Mouse (Mus musculus): ENCODE measurements at regions not wholly inside any gene's neighbourhood (a gene's known extent, or its start where the extent isn't known, plus 50 kb on each side); places are given as distances from the start of the nearest gene placed in this dataset.

- H3K9ac ChIP-seq (ENCODE audit: low read length) = peak overlapping the region; percentile 68
- peak overlapping the region; percentile 49 for H3K27ac ChIP-seq (replicated peaks; ENCODE audit: low read depth, low read length)
- no peaks in the 10 kb centered on the region for H3K27me3 ChIP-seq (ENCODE audit: control insufficient read depth, insufficient read depth, low read length)
- H3K4me2 ChIP-seq (ENCODE audit: low read depth, severe bottlenecking) = peak overlapping the region; percentile 66
- no peaks in the 10 kb centered on the region for H3K36me3 ChIP-seq (ENCODE audit: control insufficient read depth, insufficient read depth, low read length)
- H3K4me3 ChIP-seq (ENCODE audit: low read depth, low read length) = peak overlapping the region; percentile 42
- WGBS = 2% methylated on average over 38 of the region's 38 CpGs
- no peaks in the 10 kb centered on the region for H3K9me3 ChIP-seq (ENCODE audit: control insufficient read depth, low read length)
- DNase-seq (ENCODE audit: low spot score) (peak; percentile 84), ATAC-seq (ENCODE audit: insufficient number of reproducible peaks, low FRiP score, low TSS enrichment, low read depth) (peak; percentile 84)
- no peaks in the 10 kb centered on the region for H3K4me1 ChIP-seq (ENCODE audit: control insufficient read depth, insufficient read depth, low read length)
These were observed 1103.8 kb upstream of the 2610301B20Rik start for GRCm38 (mm10) chr4:9770372-9771102.

GRCm38 (mm10) chr4:9771103-9771474, 1103.2 kb upstream of the 2610301B20Rik start:
- Histone ChIP-seq H3K27me3 (ENCODE audit: control insufficient read depth, insufficient read depth, low read length) (no peaks in the 10 kb centered on the region), H3K27ac (replicated peaks; ENCODE audit: low read depth, low read length) (peak overlapping the region; percentile 49; the same call in 1 of the 2 replicates), H3K4me3 (ENCODE audit: low read depth, low read length) (peak overlapping the region; percentile 42), H3K4me1 (ENCODE audit: control insufficient read depth, insufficient read depth, low read length) (no peaks in the 10 kb centered on the region), H3K9ac (ENCODE audit: low read length) (no peak overlapping the region; the same call in 1 of the 2 replicates), H3K36me3 (ENCODE audit: control insufficient read depth, insufficient read depth, low read length) (no peaks in the 10 kb centered on the region), H3K9me3 (ENCODE audit: control insufficient read depth, low read length) (no peaks in the 10 kb centered on the region), H3K4me2 (ENCODE audit: low read depth, severe bottlenecking) (peak overlapping the region; percentile 66)
- DNase-seq (ENCODE audit: low spot score) = no peak
- peak; percentile 35 for ATAC-seq (ENCODE audit: insufficient number of reproducible peaks, low FRiP score, low TSS enrichment, low read depth)
- WGBS = 2% methylated on average over 5 of the region's 5 CpGs

- no peaks in the 10 kb centered on the region for H3K36me3 ChIP-seq (ENCODE audit: control insufficient read depth, insufficient read depth, low read length)
- 91% methylated on average over 8 of the region's 8 CpGs for WGBS
- no peaks in the 10 kb centered on the region for H3K9me3 ChIP-seq (ENCODE audit: control insufficient read depth, low read length)
- H3K4me1 ChIP-seq (ENCODE audit: control insufficient read depth, insufficient read depth, low read length) = no peaks in the 10 kb centered on the region
- no peak overlapping the region for H3K27ac ChIP-seq (replicated peaks; ENCODE audit: low read depth, low read length)
- ATAC-seq (ENCODE audit: insufficient number of reproducible peaks, low FRiP score, low TSS enrichment, low read depth) (no peak), DNase-seq (ENCODE audit: low spot score) (no peak)
- H3K9ac ChIP-seq (ENCODE audit: low read length) = no peak overlapping the region
- H3K27me3 ChIP-seq (ENCODE audit: control insufficient read depth, insufficient read depth, low read length) = no peaks in the 10 kb centered on the region
- H3K4me2 ChIP-seq (ENCODE audit: low read depth, severe bottlenecking) = no peak overlapping the region
- no peak overlapping the region for H3K4me3 ChIP-seq (ENCODE audit: low read depth, low read length)
These were observed 1095.9 kb upstream of the 2610301B20Rik start for GRCm38 (mm10) chr4:9778391-9778790.

- Histone ChIP-seq H3K9ac (ENCODE audit: low read length) (no peak overlapping the region), H3K4me1 (ENCODE audit: control insufficient read depth, insufficient read depth, low read length) (no peaks in the 10 kb centered on the region), H3K9me3 (ENCODE audit: control insufficient read depth, low read length) (no peaks in the 10 kb centered on the region), H3K36me3 (ENCODE audit: control insufficient read depth, insufficient read depth, low read length) (no peaks in the 10 kb centered on the region), H3K27ac (replicated peaks; ENCODE audit: low read depth, low read length) (no peak overlapping the region), H3K27me3 (ENCODE audit: control insufficient read depth, insufficient read depth, low read length) (no peaks in the 10 kb centered on the region), H3K4me2 (ENCODE audit: low read depth, severe bottlenecking) (no peak overlapping the region), H3K4me3 (ENCODE audit: low read depth, low read length) (no peak overlapping the region)
- WGBS = 88% methylated on average over 3 of the region's 3 CpGs
- no peak for ATAC-seq (ENCODE audit: insufficient number of reproducible peaks, low FRiP score, low TSS enrichment, low read depth)
- no peak for DNase-seq (ENCODE audit: low spot score)
These were observed 1094.7 kb upstream of the 2610301B20Rik start for GRCm38 (mm10) chr4:9779594-9779993.

DNA sequence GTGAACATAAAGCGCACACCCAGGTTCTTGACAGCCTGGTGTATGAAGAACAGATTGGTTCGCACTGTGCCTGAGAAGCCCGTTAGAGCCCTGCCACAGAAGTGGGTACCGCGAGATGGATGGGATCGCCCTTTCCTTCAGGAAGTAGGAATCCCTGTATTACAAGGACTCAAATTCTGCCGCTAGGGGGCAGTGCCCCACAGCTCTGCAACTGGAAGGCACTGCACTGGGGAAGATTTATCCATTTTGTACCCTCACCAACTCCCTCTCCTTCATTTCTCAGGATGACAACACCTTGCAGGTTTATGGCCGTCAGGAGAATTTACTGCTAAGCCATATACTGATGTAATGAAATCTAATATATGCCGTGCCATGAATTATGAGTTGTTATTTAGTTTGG, 1094.1 kb upstream of the 2610301B20Rik start:
- H3K27me3 ChIP-seq (ENCODE audit: control insufficient read depth, insufficient read depth, low read length) = no peaks in the 10 kb centered on the region
- no peaks in the 10 kb centered on the region for H3K9me3 ChIP-seq (ENCODE audit: control insufficient read depth, low read length)
- 33% methylated on average over 9 of the region's 9 CpGs for WGBS
- no peak overlapping the region for H3K9ac ChIP-seq (ENCODE audit: low read length)
- no peak overlapping the region for H3K4me3 ChIP-seq (ENCODE audit: low read depth, low read length)
- no peak overlapping the region for H3K27ac ChIP-seq (replicated peaks; ENCODE audit: low read depth, low read length)
- no peaks in the 10 kb centered on the region for H3K36me3 ChIP-seq (ENCODE audit: control insufficient read depth, insufficient read depth, low read length)
- no peak overlapping the region for H3K4me2 ChIP-seq (ENCODE audit: low read depth, severe bottlenecking)
- DNase-seq (ENCODE audit: low spot score) (peak; percentile 86), ATAC-seq (ENCODE audit: insufficient number of reproducible peaks, low FRiP score, low TSS enrichment, low read depth) (peak; percentile 60; the same call in 1 of the 2 replicates)
- no peaks in the 10 kb centered on the region for H3K4me1 ChIP-seq (ENCODE audit: control insufficient read depth, insufficient read depth, low read length)

GRCm38 (mm10) chr4:9781318-9781717, 1093.0 kb upstream of the 2610301B20Rik start:
- WGBS = 60% methylated on average over 2 of the region's 2 CpGs
- no peak overlapping the region for H3K4me3 ChIP-seq (ENCODE audit: low read depth, low read length)
- H3K27ac ChIP-seq (replicated peaks; ENCODE audit: low read depth, low read length) = no peak overlapping the region
- H3K4me2 ChIP-seq (ENCODE audit: low read depth, severe bottlenecking) = no peak overlapping the region
- ATAC-seq (ENCODE audit: insufficient number of reproducible peaks, low FRiP score, low TSS enrichment, low read depth) (no peak), DNase-seq (ENCODE audit: low spot score) (no peak)
- no peaks in the 10 kb centered on the region for H3K9me3 ChIP-seq (ENCODE audit: control insufficient read depth, low read length)
- no peaks in the 10 kb centered on the region for H3K36me3 ChIP-seq (ENCODE audit: control insufficient read depth, insufficient read depth, low read length)
- H3K4me1 ChIP-seq (ENCODE audit: control insufficient read depth, insufficient read depth, low read length) = no peaks in the 10 kb centered on the region
- no peak overlapping the region for H3K9ac ChIP-seq (ENCODE audit: low read length)
- H3K27me3 ChIP-seq (ENCODE audit: control insufficient read depth, insufficient read depth, low read length) = no peaks in the 10 kb centered on the region

DNA sequence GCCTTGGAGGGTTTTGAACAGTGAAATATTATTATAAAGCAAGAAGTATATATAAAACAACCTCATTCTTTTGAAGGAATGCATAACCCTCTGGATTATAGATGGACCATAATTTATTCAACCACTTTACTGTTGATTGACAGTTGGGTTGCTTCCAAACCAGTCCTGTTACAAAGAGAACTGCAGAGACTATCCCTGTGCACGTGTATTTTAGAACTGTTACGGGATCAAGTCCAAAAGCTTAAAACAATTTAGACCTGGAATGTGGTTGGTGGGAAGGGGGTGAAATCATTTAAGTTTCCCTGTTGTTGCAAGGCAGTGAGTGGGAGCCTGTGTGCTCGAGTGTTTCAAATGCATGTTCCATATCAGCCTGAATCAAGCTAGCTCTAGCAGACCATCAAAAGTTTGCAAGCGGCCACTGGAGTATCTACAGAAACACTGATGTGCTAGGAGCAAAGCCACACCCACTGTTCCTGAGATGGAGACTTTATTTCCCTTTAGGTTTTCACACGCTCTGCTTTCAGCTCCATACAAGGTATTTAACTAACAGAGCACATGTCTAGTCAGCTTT, 1086.4 kb upstream of the 2610301B20Rik start:
- ATAC-seq (ENCODE audit: insufficient number of reproducible peaks, low FRiP score, low TSS enrichment, low read depth) (no peak), DNase-seq (ENCODE audit: low spot score) (no peak)
- Histone ChIP-seq H3K9ac (ENCODE audit: low read length) (no peak overlapping the region), H3K9me3 (ENCODE audit: control insufficient read depth, low read length) (no peaks in the 10 kb centered on the region), H3K27ac (replicated peaks; ENCODE audit: low read depth, low read length) (no peak overlapping the region), H3K4me3 (ENCODE audit: low read depth, low read length) (no peak overlapping the region), H3K4me2 (ENCODE audit: low read depth, severe bottlenecking) (no peak overlapping the region), H3K4me1 (ENCODE audit: control insufficient read depth, insufficient read depth, low read length) (no peaks in the 10 kb centered on the region), H3K27me3 (ENCODE audit: control insufficient read depth, insufficient read depth, low read length) (no peaks in the 10 kb centered on the region), H3K36me3 (ENCODE audit: control insufficient read depth, insufficient read depth, low read length) (no peaks in the 10 kb centered on the region)
- 83% methylated on average over 5 of the region's 5 CpGs for WGBS

DNA sequence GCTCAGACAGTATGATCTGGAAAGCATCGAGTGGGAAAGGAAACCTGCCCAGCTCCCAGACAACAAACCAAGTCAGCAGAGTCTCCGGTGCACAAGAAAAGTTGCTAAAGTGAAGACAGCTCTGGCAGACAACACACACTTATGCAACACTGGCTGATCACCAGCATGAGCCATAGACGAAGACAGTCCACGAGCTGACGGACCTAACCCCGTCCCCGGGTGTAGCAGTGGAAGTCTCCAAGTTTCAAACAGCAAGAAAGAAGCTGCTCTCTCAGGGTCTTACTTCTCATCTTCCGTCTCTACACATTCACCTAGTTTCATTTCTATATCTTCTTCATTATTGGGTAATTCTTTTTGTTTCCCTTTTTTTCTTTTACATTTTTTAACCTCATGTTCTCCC, 1083.8 kb upstream of the 2610301B20Rik start:
- no peak for ATAC-seq (ENCODE audit: insufficient number of reproducible peaks, low FRiP score, low TSS enrichment, low read depth)
- no peaks in the 10 kb centered on the region for H3K27me3 ChIP-seq (ENCODE audit: control insufficient read depth, insufficient read depth, low read length)
- no peak overlapping the region for H3K4me2 ChIP-seq (ENCODE audit: low read depth, severe bottlenecking)
- H3K9ac ChIP-seq (ENCODE audit: low read length) = no peak overlapping the region
- H3K9me3 ChIP-seq (ENCODE audit: control insufficient read depth, low read length) = no peaks in the 10 kb centered on the region
- no peak for DNase-seq (ENCODE audit: low spot score)
- no peak overlapping the region for H3K27ac ChIP-seq (replicated peaks; ENCODE audit: low read depth, low read length)
- no peak overlapping the region for H3K4me3 ChIP-seq (ENCODE audit: low read depth, low read length)
- H3K4me1 ChIP-seq (ENCODE audit: control insufficient read depth, insufficient read depth, low read length) = no peaks in the 10 kb centered on the region
- WGBS = 92% methylated on average over 8 of the region's 8 CpGs
- no peaks in the 10 kb centered on the region for H3K36me3 ChIP-seq (ENCODE audit: control insufficient read depth, insufficient read depth, low read length)
